In the genomic region with DNA sequence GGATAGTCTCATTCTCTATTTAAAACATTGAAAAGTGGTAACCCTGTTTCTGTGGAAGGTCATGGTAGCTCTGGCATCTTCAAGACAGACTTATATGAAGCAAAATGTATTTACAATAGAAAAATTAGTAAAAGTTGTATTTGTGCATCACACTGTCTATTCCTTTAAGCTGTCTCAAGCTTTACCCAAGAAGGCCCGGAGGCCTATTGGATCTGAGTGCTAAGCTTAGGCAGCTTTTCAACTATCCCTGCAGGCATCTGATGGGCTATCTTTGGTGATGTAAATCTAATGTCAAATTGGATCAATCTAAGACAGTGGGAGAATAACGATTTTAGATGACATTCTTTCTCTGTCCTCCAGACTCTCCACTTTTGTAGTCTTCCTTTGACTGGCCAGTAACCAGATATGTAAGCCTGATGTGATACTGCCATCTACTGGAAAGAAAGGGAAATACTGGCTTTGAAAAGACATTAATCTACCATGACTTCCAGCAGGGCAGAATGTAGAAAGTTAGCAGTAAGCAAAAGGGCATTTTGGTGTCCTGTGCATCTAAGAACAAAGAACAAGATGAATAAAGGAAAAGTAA, we compare ENCODE assay signal across 9 mouse cellular contexts. TPM values are rescaled to one million over a fixed set of nuclear protein-coding genes. Genes with fewer than 3 reads are reported as not detected.
DNase-seq lines count a peak whose midpoint lies in the region; ATAC-seq and TF ChIP-seq lines count a peak whose summit lies in the region.
"Had no signal": no experiment of that assay in that cellular context is flagged by ENCODE, and none has a peak within 500 bp of the region (broad histone marks: within the 10 kb centered on the region; RNA-seq: fewer than 3 reads in every experiment).

No protein-coding gene starts in this region.

- H3K9me3 ChIP-seq in heart, postnatal 0 days (replicated peaks; ENCODE audit: control insufficient read depth, low read length) = no peaks in the 10 kb centered on the region

- H3K27ac ChIP-seq in heart, postnatal 0 days (ENCODE audit: low read depth) = no peak overlapping the region

- no peaks in the 10 kb centered on the region for H3K36me3 ChIP-seq in heart, postnatal 0 days (replicated peaks; ENCODE audit: control insufficient read depth, insufficient read depth, low read length)

- peak; percentile 94 for TF ChIP-seq CTCF in heart, postnatal 0 days (IDR thresholded peaks at IDR 0.05; ENCODE audit: low read depth)

- H3K27me3 ChIP-seq in heart, postnatal 0 days (ENCODE audit: control insufficient read depth, insufficient read depth, low read length) = no peaks in the 10 kb centered on the region

- ATAC-seq in heart, postnatal 0 days (ENCODE audit: insufficient read depth, low read depth) = no peak
- peak; percentile 84 for ATAC-seq in activated CD4-positive, CD25-positive, alpha-beta regulatory T cell, adult 4 months

- H3K4me3 ChIP-seq in heart, postnatal 0 days (ENCODE audit: low read depth, low read length) = no peak overlapping the region

- no peak overlapping the region for H3K9ac ChIP-seq in heart, postnatal 0 days (replicated peaks; ENCODE audit: low read depth, low read length)

- intact Hi-C loops in heart, postnatal 36 days (cut with DNase I) = loop anchor here (1.0 to 10.0 kb wide), 6 partner anchors 20 to 756 kb away; a partner anchor contains a TSS

- peak; percentile 84 for DNase-seq in heart, postnatal 0 days (ENCODE audit: low spot score)
- no peak for DNase-seq in heart, postnatal 36 days
- DNase-seq in CD4-positive helper T cell, adult 2 months (ENCODE audit: low read depth, low spot score) = peak; percentile 67
- DNase-seq in gonadal fat pad, adult 2 months (ENCODE audit: low read depth) = peak; percentile 26
- peak; percentile 64 for DNase-seq in lung, postnatal 10 days
- DNase-seq in telencephalon, adult 2 months (ENCODE audit: low read depth, low spot score) = peak; percentile 51
- DNase-seq in gastrocnemius, adult 8-10 months (ENCODE audit: low spot score in 2 of 2) = no peak

- H3K4me1 ChIP-seq in heart, postnatal 0 days (ENCODE audit: control insufficient read depth, insufficient read depth) = no peaks in the 10 kb centered on the region

- 50% methylated on average over 2 of the region's 2 CpGs for WGBS in heart, postnatal 0 days

- TF ChIP-seq EP300 in heart, postnatal 0 days (IDR thresholded peaks at IDR 0.05; ENCODE audit: low read depth) = no peak

- no peak overlapping the region for H3K4me2 ChIP-seq in heart, postnatal 0 days (ENCODE audit: low read depth, low read length)

RNA-seq across cellular contexts. Expression of a gene that starts 14.3 kb away (rescaled TPM):
- total RNA-seq in heart, postnatal 0 days (2014; rRNA removed; ENCODE audit: low replicate concordance) = not detected in 2 replicates
- polyA plus RNA-seq in heart, postnatal 0 days (2015; fragmentation: Nextera tagmentation; extraction: Ambion mirVana) = not detected in 2 replicates
- total RNA-seq in heart, postnatal 36 days (2021) = not detected
- not detected for polyA plus RNA-seq in activated CD4-positive, CD25-positive, alpha-beta regulatory T cell, adult 4 months (2017; shearing (Covaris generic))
- not detected in 2 replicates for polyA plus RNA-seq in gonadal fat pad, adult 2 months (2012; rRNA removed)
- total RNA-seq in gastrocnemius, adult 8-10 months (2022) = not detected
- polyA plus RNA-seq: spleen, adult 2 months had no signal

RNA-seq across cellular contexts. Expression of a gene that starts 21.2 kb away (rescaled TPM):
- not detected in 2 replicates for total RNA-seq in heart, postnatal 0 days (2014; rRNA removed; ENCODE audit: low replicate concordance)
- not detected in 2 replicates for polyA plus RNA-seq in heart, postnatal 0 days (2015; fragmentation: Nextera tagmentation; extraction: Ambion mirVana)
- not detected for total RNA-seq in heart, postnatal 36 days (2021)
- polyA plus RNA-seq in activated CD4-positive, CD25-positive, alpha-beta regulatory T cell, adult 4 months (2017; shearing (Covaris generic)) = not detected
- not detected in 2 replicates for polyA plus RNA-seq in gonadal fat pad, adult 2 months (2012; rRNA removed)
- not detected for total RNA-seq in gastrocnemius, adult 8-10 months (2022)
- polyA plus RNA-seq: spleen, adult 2 months had no signal

RNA-seq across cellular contexts. Expression of a gene that starts 27.9 kb away (rescaled TPM):
- not detected in 2 replicates for total RNA-seq in heart, postnatal 0 days (2014; rRNA removed; ENCODE audit: low replicate concordance)
- polyA plus RNA-seq in heart, postnatal 0 days (2015; fragmentation: Nextera tagmentation; extraction: Ambion mirVana) = not detected in 2 replicates
- not detected for total RNA-seq in heart, postnatal 36 days (2021)
- polyA plus RNA-seq in activated CD4-positive, CD25-positive, alpha-beta regulatory T cell, adult 4 months (2017; shearing (Covaris generic)) = not detected
- not detected in 2 replicates for polyA plus RNA-seq in gonadal fat pad, adult 2 months (2012; rRNA removed)
- total RNA-seq in gastrocnemius, adult 8-10 months (2022) = not detected
- polyA plus RNA-seq: spleen, adult 2 months had no signal

RNA-seq across cellular contexts. Expression of a gene that starts 48.4 kb away (rescaled TPM):
- not detected in 2 replicates for total RNA-seq in heart, postnatal 0 days (2014; rRNA removed; ENCODE audit: low replicate concordance)
- not detected in 2 replicates for polyA plus RNA-seq in heart, postnatal 0 days (2015; fragmentation: Nextera tagmentation; extraction: Ambion mirVana)
- total RNA-seq in heart, postnatal 36 days (2021) = not detected
- polyA plus RNA-seq in activated CD4-positive, CD25-positive, alpha-beta regulatory T cell, adult 4 months (2017; shearing (Covaris generic)) = not detected
- polyA plus RNA-seq in gonadal fat pad, adult 2 months (2012; rRNA removed) = not detected in 2 replicates
- not detected for total RNA-seq in gastrocnemius, adult 8-10 months (2022)
- polyA plus RNA-seq: spleen, adult 2 months had no signal

RNA-seq across cellular contexts. Expression of a gene that starts 59.4 kb away (rescaled TPM):
- not detected in 2 replicates for total RNA-seq in heart, postnatal 0 days (2014; rRNA removed; ENCODE audit: low replicate concordance)
- not detected in 2 replicates for polyA plus RNA-seq in heart, postnatal 0 days (2015; fragmentation: Nextera tagmentation; extraction: Ambion mirVana)
- not detected for total RNA-seq in heart, postnatal 36 days (2021)
- polyA plus RNA-seq in activated CD4-positive, CD25-positive, alpha-beta regulatory T cell, adult 4 months (2017; shearing (Covaris generic)) = not detected
- polyA plus RNA-seq in gonadal fat pad, adult 2 months (2012; rRNA removed) = not detected in 2 replicates
- not detected for total RNA-seq in gastrocnemius, adult 8-10 months (2022)
- polyA plus RNA-seq: spleen, adult 2 months had no signal

Comparison
In these comparisons a context has a peak if more than half of its experiments do, and no peak if none do; other contexts are left out.
1. DNase-seq: peak in heart, postnatal 0 days (single experiment), CD4-positive helper T cell, adult 2 months (single experiment), gonadal fat pad, adult 2 months (single experiment), lung, postnatal 10 days (single experiment) and telencephalon, adult 2 months (single experiment); none in heart, postnatal 36 days (0 of 2) and gastrocnemius, adult 8-10 months (0 of 2).